Mouse (Mus musculus): Measurements from ENCODE around the gene Plekhg6. TPM values are rescaled to one million over a fixed set of nuclear protein-coding genes. Genes with fewer than 3 reads are reported as not detected.
A peak's percentile ranks its signal among the peaks of the same experiment; 100 is the strongest.

Gene Plekhg6
- not detected for total RNA-seq (2021)
- long read RNA-seq, experiment 1, result 0 reads
- long read RNA-seq, experiment 2, result 0 reads

DNA sequence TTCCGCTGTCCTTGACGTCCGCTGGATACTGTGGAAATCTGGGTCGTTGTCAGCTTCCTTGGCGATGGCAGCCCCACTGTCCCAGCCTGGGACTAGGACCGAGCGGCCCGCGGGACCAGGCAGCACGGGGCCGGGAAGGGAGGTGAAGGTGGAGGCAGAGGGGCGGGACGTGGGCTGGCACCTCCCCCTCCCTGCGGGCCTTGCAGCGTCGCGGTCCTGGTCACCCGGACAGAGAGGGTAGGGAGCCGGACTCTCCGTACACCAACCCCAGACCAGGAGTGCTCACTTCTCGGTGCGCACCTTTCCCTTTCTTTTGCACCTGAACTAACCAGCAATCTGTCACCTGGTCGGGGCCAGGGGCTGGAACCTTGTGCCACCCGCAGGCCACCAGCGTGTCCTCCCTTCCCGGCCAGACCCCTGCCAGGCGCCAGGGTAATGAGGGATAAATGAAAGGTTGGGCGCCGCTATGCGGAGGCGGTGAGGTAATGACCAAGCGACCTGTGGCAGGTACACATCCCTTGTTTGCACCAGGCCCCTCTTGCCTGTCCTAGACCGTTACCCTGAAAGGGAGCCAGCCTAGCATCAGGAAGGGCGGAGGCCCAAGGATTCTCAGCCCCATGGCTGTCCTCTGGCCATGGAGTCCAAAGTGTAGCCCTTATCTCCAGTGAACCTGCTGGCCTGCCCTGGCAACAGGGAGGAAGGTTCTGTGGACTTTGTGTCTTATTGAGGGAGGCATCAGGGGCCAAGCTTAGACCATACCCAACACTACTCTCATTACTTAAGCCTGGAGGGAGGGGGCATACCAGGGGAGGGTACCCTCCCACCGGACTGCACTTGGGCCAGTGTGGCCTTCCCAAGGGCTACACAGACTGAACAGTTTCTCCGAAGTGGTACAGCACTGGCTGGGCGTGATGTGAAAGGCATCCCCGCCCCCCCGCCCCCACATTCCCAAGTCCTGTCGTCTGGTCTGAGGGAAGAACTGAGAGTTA is at the start of gene Plekhg6:
Gene Plekhg6, minus strand, starts transcription at position 422 of the 989 bp plus-strand sequence.
- DNase-seq (ENCODE audit: low spot score in 2 of 2), result no peak

DNA sequence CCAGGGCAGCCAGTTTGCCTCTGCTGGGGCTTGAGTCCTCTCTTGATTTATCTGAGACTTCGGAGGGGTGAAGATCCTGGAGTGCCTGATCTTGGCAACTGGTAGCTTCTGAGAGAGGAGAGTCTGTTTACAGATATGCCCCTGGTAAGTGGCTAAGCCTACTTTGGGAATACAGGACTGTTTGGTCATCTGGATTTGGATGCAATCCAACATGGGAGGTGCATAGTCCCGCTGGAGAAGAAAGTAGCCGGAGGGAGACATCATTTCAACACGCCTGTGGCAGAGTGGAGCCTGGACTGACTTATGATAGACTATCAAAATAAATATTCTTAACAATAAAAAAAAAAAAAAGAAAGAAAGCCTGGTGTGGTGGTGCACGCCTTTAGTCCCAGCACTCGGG is 49.1 kb upstream of the Plekhg6 start:
- no peak for DNase-seq (ENCODE audit: low spot score in 2 of 2)

- peak; percentile 80 to 82 for DNase-seq (ENCODE audit: low spot score in 2 of 2)
Measured at GRCm38 (mm10) chr6:125426383-125427360, 46.1 kb upstream of the Plekhg6 start.

DNA sequence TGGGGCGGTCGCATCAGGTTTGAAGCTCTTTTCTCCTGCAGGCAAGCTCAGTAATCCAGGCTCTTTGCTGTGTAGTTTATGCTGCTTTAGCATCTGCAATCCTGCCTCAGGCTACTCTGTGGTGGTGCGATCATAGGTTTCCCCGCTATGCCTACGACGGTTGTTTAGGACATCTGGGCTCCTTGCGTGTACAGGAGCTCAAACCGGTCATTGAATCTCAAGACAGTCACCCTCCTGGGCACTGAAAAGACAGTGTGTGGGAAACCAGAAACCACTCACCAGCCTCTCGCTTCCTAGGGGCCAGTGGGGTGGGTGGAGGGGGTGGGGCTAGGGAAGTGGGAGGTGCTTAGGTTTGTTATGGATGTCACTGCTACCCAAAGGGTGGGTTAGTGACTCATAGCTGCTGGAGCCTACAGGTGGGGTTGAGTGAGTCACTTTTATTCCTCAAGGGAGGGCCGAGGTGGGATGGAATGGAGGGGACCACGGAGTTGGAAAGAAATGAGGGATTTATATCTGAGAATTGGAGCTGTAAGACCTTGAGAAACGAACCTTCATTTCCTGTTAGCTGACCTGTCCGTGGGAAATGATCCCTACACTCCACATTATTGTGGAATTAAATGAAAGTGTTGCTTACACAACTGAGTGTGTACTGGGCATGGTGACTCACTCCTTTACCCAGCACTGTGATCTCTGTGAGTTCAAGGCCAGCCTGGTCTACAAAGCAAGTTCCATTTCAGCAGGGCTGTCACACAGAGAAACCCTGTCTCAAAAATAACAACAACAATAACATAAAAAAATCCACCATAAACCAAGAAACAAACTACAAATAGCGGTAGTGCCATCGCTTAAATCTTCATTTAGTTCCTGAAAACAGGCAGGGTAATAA is 44.9 kb upstream of the Plekhg6 start:
- DNase-seq (ENCODE audit: low spot score in 2 of 2), result no peak

GRCm38 (mm10) chr6:125424156-125424555 is 43.6 kb upstream of the Plekhg6 start:
- DNase-seq (ENCODE audit: low spot score in 2 of 2), result no peak

DNA sequence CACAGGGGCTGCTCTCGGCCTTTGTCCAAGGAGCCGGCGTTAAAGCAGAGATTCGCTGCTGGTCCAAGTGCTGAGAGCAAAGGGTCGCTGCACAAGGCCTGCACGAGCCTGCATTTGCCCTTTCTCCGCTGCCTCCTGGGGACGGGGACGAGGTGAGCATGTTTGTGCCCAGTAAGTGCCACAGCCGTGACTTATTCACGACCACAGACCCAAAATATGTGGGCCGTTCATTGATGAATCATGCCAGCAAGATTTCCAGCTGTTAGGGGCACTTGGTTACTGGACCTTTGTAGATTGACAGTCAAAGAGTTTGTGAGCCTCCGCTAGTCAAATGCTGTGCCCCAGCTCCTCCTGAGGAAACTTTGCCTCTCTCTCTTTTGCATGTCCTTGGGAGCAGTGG is 42.9 kb upstream of the Plekhg6 start:
- DNase-seq (ENCODE audit: low spot score in 2 of 2), result no peak

DNA sequence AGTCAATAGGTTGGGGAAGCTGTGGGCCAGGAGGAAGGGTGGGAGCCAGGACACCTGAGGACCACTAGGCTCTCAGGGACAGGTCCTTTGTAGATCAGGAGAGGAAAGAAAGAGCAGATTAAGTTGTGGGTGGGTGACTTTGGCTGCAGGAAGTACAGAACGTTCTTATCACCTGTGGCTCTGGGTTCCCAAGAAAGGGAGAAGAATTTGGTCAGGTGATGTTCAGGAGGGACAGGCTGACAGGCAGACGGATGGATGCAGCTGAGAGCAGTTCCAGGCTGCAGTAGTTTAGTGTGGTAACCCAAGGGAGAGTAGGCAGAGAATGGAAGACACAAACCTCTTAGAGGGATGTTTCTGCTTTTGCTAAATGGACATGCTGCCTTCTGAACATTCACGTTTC is 42.5 kb upstream of the Plekhg6 start:
- no peak for DNase-seq (ENCODE audit: low spot score in 2 of 2)

GRCm38 (mm10) chr6:125422051-125422822 is 41.6 kb upstream of the Plekhg6 start:
- DNase-seq (ENCODE audit: low spot score in 2 of 2), result no peak

- DNase-seq (ENCODE audit: low spot score in 2 of 2), result no peak
Measured at GRCm38 (mm10) chr6:125420458-125421063, 40.0 kb upstream of the Plekhg6 start.

GRCm38 (mm10) chr6:125418744-125419143 is 38.2 kb upstream of the Plekhg6 start:
- peak; percentile 79 to 89 for DNase-seq (ENCODE audit: low spot score in 2 of 2)

GRCm38 (mm10) chr6:125413326-125413725 is 32.7 kb upstream of the Plekhg6 start:
- no peak for DNase-seq (ENCODE audit: low spot score in 2 of 2)

DNA sequence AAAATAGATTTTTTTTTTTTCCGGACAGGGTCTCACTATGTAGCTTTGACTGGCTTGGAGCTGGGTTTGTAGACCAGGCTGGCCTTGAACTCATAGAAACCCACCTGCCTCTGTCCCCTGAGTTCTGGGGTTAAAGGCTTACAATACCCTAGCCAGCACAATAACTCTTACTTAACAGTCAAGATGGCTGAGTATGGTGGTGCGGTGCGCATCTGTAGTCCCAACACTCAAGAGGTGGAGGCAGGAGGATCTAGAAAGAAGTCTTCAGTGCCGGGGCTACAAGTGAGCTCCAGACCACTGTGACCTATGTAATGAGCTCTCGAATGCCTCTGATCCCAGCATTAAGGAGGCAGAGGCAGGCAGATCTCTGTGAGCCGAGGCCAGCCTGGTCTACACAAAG is 31.1 kb upstream of the Plekhg6 start:
- DNase-seq (ENCODE audit: low spot score in 2 of 2), result no peak

GRCm38 (mm10) chr6:125410995-125411547 is 30.5 kb upstream of the Plekhg6 start:
- DNase-seq (ENCODE audit: low spot score in 2 of 2), result no peak

GRCm38 (mm10) chr6:125410551-125410950 is 30.0 kb upstream of the Plekhg6 start:
- no peak for DNase-seq (ENCODE audit: low spot score in 2 of 2)

GRCm38 (mm10) chr6:125407657-125408056 is 27.1 kb upstream of the Plekhg6 start:
- DNase-seq (ENCODE audit: low spot score in 2 of 2), result no peak

GRCm38 (mm10) chr6:125407224-125407623 is 26.6 kb upstream of the Plekhg6 start:
- DNase-seq (ENCODE audit: low spot score in 2 of 2), result no peak

GRCm38 (mm10) chr6:125405461-125406382 is 25.1 kb upstream of the Plekhg6 start:
- DNase-seq (ENCODE audit: low spot score in 2 of 2), result no peak

DNA sequence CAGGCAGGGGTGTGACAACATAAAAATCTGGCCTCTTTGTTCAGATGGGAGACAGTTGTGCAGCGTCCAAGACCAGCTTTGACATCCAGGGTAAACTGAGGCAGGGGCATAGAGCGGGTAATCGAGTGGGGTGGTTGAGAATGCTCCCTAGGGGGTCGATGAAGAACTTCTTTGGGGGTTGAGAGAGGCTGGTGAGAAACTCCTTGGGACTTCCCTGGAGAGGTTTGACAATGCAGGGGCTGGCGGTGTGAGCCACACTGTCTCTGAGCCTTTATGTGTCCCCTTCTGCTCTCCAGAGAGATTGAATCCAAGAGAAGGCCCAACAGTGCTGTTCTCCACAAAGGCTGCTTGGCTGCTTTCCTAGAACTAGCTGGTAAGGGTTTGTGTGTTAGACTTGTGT is 9.3 kb upstream of the Plekhg6 start:
- DNase-seq (ENCODE audit: low spot score in 2 of 2), result no peak
